Mouse (Mus musculus): ENCODE results near the gene Slc39a11. TPM values are rescaled to one million over a fixed set of nuclear protein-coding genes. Genes with fewer than 3 reads are reported as not detected.

Gene Slc39a11
- polyA plus RNA-seq, 1 experiment from 2014 or later, result 20.1 TPM

- H3K4me3 ChIP-seq (ENCODE audit: low read depth, low read length), result no peak overlapping the region
- no peak for ATAC-seq (ENCODE audit: low FRiP score)
- DNase-seq (ENCODE audit: low spot score), result no peak
- no peak overlapping the region for H3K27ac ChIP-seq (ENCODE audit: low read depth, low read length)
- H3K9ac ChIP-seq (ENCODE audit: low read depth, low read length), result no peak overlapping the region
- peaks cover 5% of the 10 kb centered on the region for H3K27me3 ChIP-seq (ENCODE audit: control insufficient read depth, insufficient read depth, low read length)
- WGBS, result 97% methylated on average over 11 of the region's 11 CpGs
- H3K36me3 ChIP-seq (ENCODE audit: control insufficient read depth, insufficient read depth, low read length), result no peaks in the 10 kb centered on the region
- H3K9me3 ChIP-seq (ENCODE audit: control insufficient read depth, low read length), result peaks cover 3% of the 10 kb centered on the region; the same call in 1 of the 2 replicates
- peaks cover 7% of the 10 kb centered on the region for H3K4me1 ChIP-seq (replicated peaks; ENCODE audit: control insufficient read depth, insufficient read depth, low read length)
- no peak overlapping the region for H3K4me2 ChIP-seq (replicated peaks; ENCODE audit: low read depth, low read length)
These were observed 207.8 kb downstream of the Slc39a11 start for GRCm38 (mm10) chr11:113442036-113442435.

DNA sequence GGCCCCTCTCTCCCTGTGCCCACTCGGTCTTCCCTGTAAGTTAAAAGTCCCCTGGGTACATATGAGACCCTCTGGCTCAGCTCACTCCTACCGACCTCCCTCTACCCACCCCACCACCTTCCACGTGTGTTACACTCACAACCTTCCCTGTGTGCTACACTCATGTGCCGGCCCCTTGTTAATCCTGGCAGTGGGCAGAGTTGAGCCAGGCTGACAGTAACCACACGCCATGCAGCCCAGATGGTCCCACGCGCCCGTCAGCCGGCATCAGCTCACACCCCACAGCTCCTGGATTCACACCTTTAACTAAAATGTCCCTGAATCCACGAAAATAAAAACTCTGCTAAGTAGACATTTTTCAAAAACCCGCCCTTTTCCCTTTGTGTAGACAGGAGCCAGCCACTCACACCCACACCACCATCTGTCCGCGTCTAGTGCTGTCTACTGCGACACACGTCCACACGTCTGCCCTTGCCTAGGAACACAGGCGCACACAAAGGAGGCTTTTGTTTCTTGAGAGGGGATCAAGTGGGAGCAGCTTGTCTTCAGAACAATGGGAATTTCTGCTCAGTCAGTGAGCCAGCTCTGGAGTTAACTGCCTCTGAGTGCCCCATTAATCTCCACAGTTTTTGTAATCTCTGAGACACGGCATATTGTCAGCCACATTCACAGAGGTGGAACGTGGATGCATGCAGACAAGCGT lies 210.4 kb downstream of the Slc39a11 start:
- peak overlapping the region; percentile 27 for H3K9ac ChIP-seq (ENCODE audit: low read depth, low read length)
- WGBS, result 31% methylated on average over 20 of the region's 20 CpGs
- DNase-seq (ENCODE audit: low spot score), result peak; percentile 81
- H3K9me3 ChIP-seq (ENCODE audit: control insufficient read depth, low read length), result peaks cover 3% of the 10 kb centered on the region; the same call in 1 of the 2 replicates
- ATAC-seq (ENCODE audit: low FRiP score), result peak; percentile 93
- H3K27ac ChIP-seq (ENCODE audit: low read depth, low read length), result peak overlapping the region; percentile 88
- H3K4me3 ChIP-seq (ENCODE audit: low read depth, low read length), result no peak overlapping the region
- H3K36me3 ChIP-seq (ENCODE audit: control insufficient read depth, insufficient read depth, low read length), result no peaks in the 10 kb centered on the region
- H3K4me1 ChIP-seq (replicated peaks; ENCODE audit: control insufficient read depth, insufficient read depth, low read length), result peaks cover 13% of the 10 kb centered on the region
- H3K4me2 ChIP-seq (replicated peaks; ENCODE audit: low read depth, low read length), result no peak overlapping the region
- H3K27me3 ChIP-seq (ENCODE audit: control insufficient read depth, insufficient read depth, low read length), result peaks cover 5% of the 10 kb centered on the region

GRCm38 (mm10) chr11:113438915-113439314 lies 211.0 kb downstream of the Slc39a11 start:
- peak; percentile 5; the same call in 1 of the 2 replicates for ATAC-seq (ENCODE audit: low FRiP score)
- Histone ChIP-seq H3K4me2 (replicated peaks; ENCODE audit: low read depth, low read length) (no peak overlapping the region), H3K9ac (ENCODE audit: low read depth, low read length) (peak overlapping the region; percentile 17), H3K27me3 (ENCODE audit: control insufficient read depth, insufficient read depth, low read length) (peaks cover 5% of the 10 kb centered on the region), H3K9me3 (ENCODE audit: control insufficient read depth, low read length) (peaks cover 3% of the 10 kb centered on the region; the same call in 1 of the 2 replicates), H3K4me1 (replicated peaks; ENCODE audit: control insufficient read depth, insufficient read depth, low read length) (peaks cover 13% of the 10 kb centered on the region), H3K27ac (ENCODE audit: low read depth, low read length) (peak overlapping the region; percentile 88), H3K36me3 (ENCODE audit: control insufficient read depth, insufficient read depth, low read length) (no peaks in the 10 kb centered on the region), H3K4me3 (ENCODE audit: low read depth, low read length) (no peak overlapping the region)
- no peak for DNase-seq (ENCODE audit: low spot score)
- 80% methylated on average over 5 of the region's 5 CpGs for WGBS

DNA sequence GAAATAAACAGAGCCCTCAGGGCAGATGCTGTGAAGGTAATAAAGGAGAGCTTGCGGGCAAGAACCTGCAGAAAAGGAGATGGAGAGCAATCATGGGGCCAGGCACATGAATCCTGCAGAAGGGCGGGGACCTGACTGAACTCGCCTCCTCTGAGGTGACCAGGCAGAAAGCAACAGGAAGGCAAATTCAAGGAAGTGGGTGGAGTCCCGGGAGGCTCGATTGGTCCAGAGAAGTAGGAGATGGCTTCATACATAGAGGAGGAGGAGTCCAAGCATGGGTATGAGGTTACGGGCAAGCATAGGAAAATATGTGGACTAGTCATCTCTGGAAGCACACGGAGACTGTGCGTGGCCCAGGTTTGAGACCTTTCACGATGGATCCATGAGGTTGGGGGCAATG lies 212.5 kb downstream of the Slc39a11 start:
- no peak for ATAC-seq (ENCODE audit: low FRiP score)
- Histone ChIP-seq H3K4me1 (replicated peaks; ENCODE audit: control insufficient read depth, insufficient read depth, low read length) (peaks cover 13% of the 10 kb centered on the region), H3K27me3 (ENCODE audit: control insufficient read depth, insufficient read depth, low read length) (peaks cover 2% of the 10 kb centered on the region), H3K9me3 (ENCODE audit: control insufficient read depth, low read length) (peaks cover 3% of the 10 kb centered on the region; the same call in 1 of the 2 replicates), H3K9ac (ENCODE audit: low read depth, low read length) (no peak overlapping the region), H3K4me3 (ENCODE audit: low read depth, low read length) (no peak overlapping the region), H3K27ac (ENCODE audit: low read depth, low read length) (no peak overlapping the region), H3K4me2 (replicated peaks; ENCODE audit: low read depth, low read length) (no peak overlapping the region), H3K36me3 (ENCODE audit: control insufficient read depth, insufficient read depth, low read length) (no peaks in the 10 kb centered on the region)
- WGBS, result 90% methylated on average over 9 of the region's 9 CpGs
- no peak for DNase-seq (ENCODE audit: low spot score)

DNA sequence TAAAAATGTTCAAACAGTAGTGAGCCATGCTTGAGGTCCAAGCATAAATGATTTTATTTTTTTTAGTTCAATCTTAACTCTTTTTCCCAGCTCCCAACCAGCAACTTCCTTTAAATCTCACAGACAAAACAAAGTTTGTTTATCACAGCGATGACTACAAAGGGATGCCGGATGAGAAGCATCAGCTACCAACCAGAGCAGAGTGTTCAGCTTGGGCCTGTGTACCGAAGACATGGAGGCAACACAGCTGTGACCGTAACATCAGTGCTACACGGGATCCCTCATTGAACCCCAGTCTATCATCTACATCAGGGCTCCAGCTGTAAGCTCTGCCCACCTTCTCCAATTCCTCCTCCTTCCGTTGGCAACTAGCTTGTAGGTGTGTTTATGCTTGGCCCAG lies 213.6 kb downstream of the Slc39a11 start:
- no peak overlapping the region for H3K4me3 ChIP-seq (ENCODE audit: low read depth, low read length)
- 91% methylated on average over 6 of the region's 6 CpGs for WGBS

DNA sequence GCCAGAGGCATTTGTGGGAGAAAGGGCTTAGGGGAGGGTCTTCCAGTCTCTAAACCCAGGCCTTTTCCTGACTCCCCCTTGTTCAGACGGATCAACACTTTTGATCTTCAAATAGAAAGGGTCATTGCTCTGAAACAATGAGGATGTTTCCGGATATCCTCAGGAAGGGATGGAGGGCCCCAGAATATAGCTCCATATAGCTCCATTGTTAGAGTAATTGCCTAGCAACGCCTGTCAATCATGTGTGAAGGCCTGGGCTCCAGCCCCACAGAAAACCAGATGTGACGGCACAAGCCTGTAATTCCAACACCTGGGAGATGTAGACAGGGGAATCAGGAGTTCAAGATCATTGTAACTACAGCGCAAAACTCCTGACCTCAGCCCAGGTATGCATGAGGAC lies 214.2 kb downstream of the Slc39a11 start:
- no peaks in the 10 kb centered on the region; the same call in 1 of the 2 replicates for H3K27me3 ChIP-seq (ENCODE audit: control insufficient read depth, insufficient read depth, low read length)
- H3K9me3 ChIP-seq (ENCODE audit: control insufficient read depth, low read length), result no peaks in the 10 kb centered on the region
- 38% methylated on average over 5 of the region's 5 CpGs for WGBS
- no peak for ATAC-seq (ENCODE audit: low FRiP score)
- peak; percentile 34 for DNase-seq (ENCODE audit: low spot score)
- H3K36me3 ChIP-seq (ENCODE audit: control insufficient read depth, insufficient read depth, low read length), result no peaks in the 10 kb centered on the region
- no peak overlapping the region for H3K9ac ChIP-seq (ENCODE audit: low read depth, low read length)
- peaks cover 13% of the 10 kb centered on the region for H3K4me1 ChIP-seq (replicated peaks; ENCODE audit: control insufficient read depth, insufficient read depth, low read length)
- no peak overlapping the region for H3K4me3 ChIP-seq (ENCODE audit: low read depth, low read length)
- no peak overlapping the region for H3K27ac ChIP-seq (ENCODE audit: low read depth, low read length)
- no peak overlapping the region for H3K4me2 ChIP-seq (replicated peaks; ENCODE audit: low read depth, low read length)

More for the DNA sequence above, 213.6 kb downstream of the Slc39a11 start:
- Histone ChIP-seq H3K36me3 (ENCODE audit: control insufficient read depth, insufficient read depth, low read length) (no peaks in the 10 kb centered on the region), H3K9ac (ENCODE audit: low read depth, low read length) (no peak overlapping the region), H3K9me3 (ENCODE audit: control insufficient read depth, low read length) (peaks cover 3% of the 10 kb centered on the region; the same call in 1 of the 2 replicates), H3K27ac (ENCODE audit: low read depth, low read length) (no peak overlapping the region), H3K27me3 (ENCODE audit: control insufficient read depth, insufficient read depth, low read length) (peaks cover 2% of the 10 kb centered on the region; the same call in 1 of the 2 replicates), H3K4me2 (replicated peaks; ENCODE audit: low read depth, low read length) (no peak overlapping the region), H3K4me1 (replicated peaks; ENCODE audit: control insufficient read depth, insufficient read depth, low read length) (peaks cover 13% of the 10 kb centered on the region)
- no peak for DNase-seq (ENCODE audit: low spot score)
- no peak for ATAC-seq (ENCODE audit: low FRiP score)

DNA sequence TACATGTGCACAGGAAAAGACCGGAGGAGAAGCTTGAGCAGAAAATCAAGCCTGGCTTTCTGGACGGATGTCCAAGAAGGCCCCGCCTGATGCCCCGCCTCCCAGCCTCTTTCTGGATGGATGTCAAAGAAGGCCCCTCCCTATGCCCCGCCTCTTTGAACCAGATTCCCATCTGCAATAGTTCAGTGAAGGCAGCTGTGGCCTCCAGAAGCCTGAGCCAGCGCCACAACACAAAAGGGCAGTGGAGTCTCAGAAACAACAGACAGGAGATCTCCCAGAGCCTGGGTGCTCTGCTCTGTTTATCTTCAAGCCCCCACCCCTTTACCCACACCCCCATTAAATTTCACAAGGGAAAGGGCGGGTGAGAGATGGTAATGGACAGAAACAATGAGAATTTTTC lies 218.7 kb downstream of the Slc39a11 start:
- Histone ChIP-seq H3K27ac (ENCODE audit: low read depth, low read length) (peak overlapping the region; percentile 39; the same call in 1 of the 2 replicates), H3K27me3 (ENCODE audit: control insufficient read depth, insufficient read depth, low read length) (no peaks in the 10 kb centered on the region), H3K4me1 (replicated peaks; ENCODE audit: control insufficient read depth, insufficient read depth, low read length) (peaks cover 6% of the 10 kb centered on the region; the same call in 1 of the 2 replicates), H3K4me2 (replicated peaks; ENCODE audit: low read depth, low read length) (no peak overlapping the region), H3K4me3 (ENCODE audit: low read depth, low read length) (no peak overlapping the region), H3K36me3 (ENCODE audit: control insufficient read depth, insufficient read depth, low read length) (no peaks in the 10 kb centered on the region), H3K9ac (ENCODE audit: low read depth, low read length) (no peak overlapping the region), H3K9me3 (ENCODE audit: control insufficient read depth, low read length) (no peaks in the 10 kb centered on the region)
- peak; percentile 51; the same call in 1 of the 2 replicates for ATAC-seq (ENCODE audit: low FRiP score)
- DNase-seq (ENCODE audit: low spot score), result peak; percentile 53
- 71% methylated on average over 7 of the region's 7 CpGs for WGBS

DNA sequence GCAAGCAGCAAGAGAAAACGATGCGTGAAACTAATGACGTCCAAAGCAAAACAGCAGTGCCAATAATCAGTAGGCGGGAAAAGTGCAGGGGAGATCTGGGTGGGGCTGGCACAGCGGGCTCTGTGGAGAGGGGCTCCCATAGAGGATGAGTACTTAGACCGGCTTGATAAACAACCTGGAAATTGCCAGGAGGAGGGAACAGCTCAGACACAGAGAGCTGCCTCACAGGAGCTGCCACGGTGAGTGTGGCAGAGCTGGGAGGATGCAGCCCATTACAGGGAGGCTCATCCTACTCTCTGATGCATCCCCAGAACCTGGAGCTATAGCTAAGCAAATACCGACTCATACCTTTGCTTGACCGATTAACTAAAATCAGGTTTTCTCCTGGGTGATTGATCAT lies 224.0 kb downstream of the Slc39a11 start:
- no peak overlapping the region for H3K4me2 ChIP-seq (replicated peaks; ENCODE audit: low read depth, low read length)
- 67% methylated on average over 9 of the region's 9 CpGs for WGBS
- DNase-seq (ENCODE audit: low spot score) (no peak), ATAC-seq (ENCODE audit: low FRiP score) (no peak)
- H3K9ac ChIP-seq (ENCODE audit: low read depth, low read length), result 0 out of 2 replicates have a peak overlapping the region, but pooled peaks have one; percentile 11
- no peaks in the 10 kb centered on the region for H3K27me3 ChIP-seq (ENCODE audit: control insufficient read depth, insufficient read depth, low read length)
- H3K9me3 ChIP-seq (ENCODE audit: control insufficient read depth, low read length), result no peaks in the 10 kb centered on the region
- peak overlapping the region; percentile 17; the same call in 1 of the 2 replicates for H3K27ac ChIP-seq (ENCODE audit: low read depth, low read length)
- peaks cover 3% of the 10 kb centered on the region; the same call in 1 of the 2 replicates for H3K4me1 ChIP-seq (replicated peaks; ENCODE audit: control insufficient read depth, insufficient read depth, low read length)
- no peak overlapping the region for H3K4me3 ChIP-seq (ENCODE audit: low read depth, low read length)
- H3K36me3 ChIP-seq (ENCODE audit: control insufficient read depth, insufficient read depth, low read length), result no peaks in the 10 kb centered on the region

DNA sequence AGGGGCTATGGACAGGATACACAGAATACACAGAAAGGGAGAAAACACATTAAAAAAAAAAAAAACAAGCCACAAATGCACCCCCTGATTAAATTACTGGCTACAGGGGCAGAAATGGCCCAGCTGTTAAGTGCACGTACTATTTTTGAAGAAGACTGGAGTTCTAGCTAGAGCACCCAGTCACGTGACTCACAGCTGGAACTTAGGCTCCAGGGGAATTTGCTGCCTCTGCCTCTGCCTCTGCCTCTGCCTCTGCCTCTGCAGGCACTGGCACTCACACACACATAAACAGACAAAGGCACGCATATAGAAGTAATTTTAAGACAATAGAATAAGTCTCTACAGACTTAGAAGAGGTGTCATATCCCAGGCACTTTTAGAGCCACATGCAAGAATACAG lies 224.4 kb downstream of the Slc39a11 start:
- WGBS, result 79% methylated on average over 3 of the region's 3 CpGs
- no peaks in the 10 kb centered on the region for H3K27me3 ChIP-seq (ENCODE audit: control insufficient read depth, insufficient read depth, low read length)
- peak overlapping the region; percentile 17; the same call in 1 of the 2 replicates for H3K27ac ChIP-seq (ENCODE audit: low read depth, low read length)

More for the DNA sequence above, 224.4 kb downstream of the Slc39a11 start:
- ATAC-seq (ENCODE audit: low FRiP score) (no peak), DNase-seq (ENCODE audit: low spot score) (no peak)
- Histone ChIP-seq H3K4me1 (replicated peaks; ENCODE audit: control insufficient read depth, insufficient read depth, low read length) (peaks cover 3% of the 10 kb centered on the region; the same call in 1 of the 2 replicates), H3K4me2 (replicated peaks; ENCODE audit: low read depth, low read length) (no peak overlapping the region), H3K9me3 (ENCODE audit: control insufficient read depth, low read length) (no peaks in the 10 kb centered on the region), H3K36me3 (ENCODE audit: control insufficient read depth, insufficient read depth, low read length) (no peaks in the 10 kb centered on the region), H3K4me3 (ENCODE audit: low read depth, low read length) (no peak overlapping the region), H3K9ac (ENCODE audit: low read depth, low read length) (0 out of 2 replicates have a peak overlapping the region, but pooled peaks have one; percentile 11)

Measured in hindbrain, embryonic 11.5 days (tissue).